Mouse (Mus musculus) C2C12 (cell line): ENCODE data around the gene Dctpp1. TPM values are rescaled to one million over a fixed set of nuclear protein-coding genes. Genes with fewer than 3 reads are reported as not detected.
"Not testable (repeated sequence)": the region's sequence is repeated elsewhere in the genome, so short reads cannot be mapped to it uniquely, and the experiment has no call there.

Experiments used
- H3K27me3 ChIP-seq: one replicate; pipeline ENCODE4 v1.6.1; 2011; ENCODE audit not compliant: control insufficient read depth, insufficient read depth, insufficient read length
- H3K36me3 ChIP-seq: one replicate; pipeline ENCODE4 v1.6.1; 2011; ENCODE audit not compliant: control insufficient read depth, insufficient read depth
- H3K4me3 ChIP-seq: one replicate; pipeline ENCODE4 v1.5.1; 2011; ENCODE audit warnings: mild to moderate bottlenecking, control low read depth; ENCODE audit not compliant: poor library complexity, insufficient read depth, severe bottlenecking
- H3K79me2 ChIP-seq: one replicate; pipeline ENCODE4 v1.6.1; 2011; ENCODE audit not compliant: control insufficient read depth, insufficient read depth
- H3K79me3 ChIP-seq: one replicate; pipeline ENCODE4 v1.6.1; 2011; ENCODE audit warnings: low read depth, control low read depth
- H3ac ChIP-seq: one replicate; pipeline ENCODE3; 2011; ENCODE audit warnings: low read depth; ENCODE audit not compliant: control insufficient read depth, insufficient read length
- CEBPB ChIP-seq: IDR thresholded peaks from one replicate; pipeline ENCODE4 v1.6.1; 2011; ENCODE audit warnings: low read depth, mild to moderate bottlenecking, control low read depth, moderate library complexity
- CTCF ChIP-seq: IDR thresholded peaks from one replicate; pipeline ENCODE4 v1.5.1; 2011; ENCODE audit not compliant: control insufficient read depth, insufficient read depth, insufficient read length
- FOSL1 ChIP-seq: IDR thresholded peaks from one replicate; pipeline ENCODE4 v1.8.0; 2011; ENCODE audit warnings: mild to moderate bottlenecking, low read length; ENCODE audit not compliant: poor library complexity, insufficient read depth, severe bottlenecking
- MAX ChIP-seq: IDR thresholded peaks from one replicate; pipeline ENCODE4 v1.6.1; 2011; ENCODE audit warnings: mild to moderate bottlenecking, control low read depth
- MYOD1 ChIP-seq: IDR thresholded peaks from one replicate; pipeline ENCODE4 v1.6.1; 2011; ENCODE audit warnings: low read depth; ENCODE audit not compliant: control insufficient read depth, insufficient read length
- MYOG ChIP-seq: IDR thresholded peaks from one replicate; pipeline ENCODE4 v1.6.1; 2011; ENCODE audit not compliant: control insufficient read depth, insufficient read length; ENCODE audit errors: extremely low read depth
- USF1 ChIP-seq: IDR thresholded peaks from one replicate; pipeline ENCODE4 v1.6.1; 2011; ENCODE audit warnings: low read depth, mild to moderate bottlenecking, control low read depth, moderate library complexity
- polyA plus RNA-seq: library from polyadenylated mRNA; unstranded; fragments of >200 nt; fragmentation: generic; extraction: Trizol; gene quantifications from one replicate; pipeline ENCODE4 v1.2.1, GENCODE M21; 2012; ENCODE audit warnings: missing spikeins

Gene Dctpp1
- polyA plus RNA-seq, 1 experiment, result 226 TPM

- TF ChIP-seq FOSL1 (no peak), MYOD1 (no peak), CTCF (no peak), MYOG (peak; percentile 16), USF1 (no peak), CEBPB (no peak), MAX (peak; percentile 91)
- H3K27me3 ChIP-seq, result no peaks in the 10 kb centered on the region
- peak overlapping the region; percentile 64 for H3ac ChIP-seq
- peaks cover 13% of the 10 kb centered on the region for H3K36me3 ChIP-seq
- H3K79me2 ChIP-seq, result peaks cover 6% of the 10 kb centered on the region
- no peaks in the 10 kb centered on the region for H3K79me3 ChIP-seq
- H3K4me3 ChIP-seq, result peak overlapping the region; percentile 23
These were observed 6.4 kb downstream of the Dctpp1 start for GRCm38 (mm10) chr7:127253821-127254769.

DNA sequence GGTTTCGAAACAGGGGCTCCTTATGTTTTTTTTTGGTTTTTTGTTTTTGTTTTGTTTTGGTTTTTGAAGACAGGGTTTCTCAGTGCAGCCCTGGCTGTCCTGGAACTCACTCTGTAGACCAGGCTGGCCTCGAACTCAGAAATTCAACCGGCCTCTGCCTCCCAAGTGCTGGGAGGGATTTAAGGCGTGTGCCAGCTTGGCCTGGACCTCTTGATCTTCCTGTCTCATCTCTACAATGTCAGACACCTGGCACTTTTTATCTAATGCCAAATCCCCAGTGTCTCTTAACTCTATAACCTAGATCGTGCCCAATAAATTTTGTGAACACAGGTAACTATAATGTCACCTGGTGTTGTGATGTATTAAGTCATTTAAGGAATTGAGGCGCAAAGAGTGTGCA lies 7.2 kb downstream of the Dctpp1 start:
- H3K36me3 ChIP-seq, result peaks cover 13% of the 10 kb centered on the region
- TF ChIP-seq CEBPB (no peak), CTCF (no peak), USF1 (no peak), MYOD1 (no peak), FOSL1 (no peak), MYOG (no peak), MAX (no peak)
- no peaks in the 10 kb centered on the region for H3K79me3 ChIP-seq
- H3K4me3 ChIP-seq, result no peak overlapping the region
- H3K79me2 ChIP-seq, result no peaks in the 10 kb centered on the region
- no peak overlapping the region for H3ac ChIP-seq
- no peaks in the 10 kb centered on the region for H3K27me3 ChIP-seq

- no peaks in the 10 kb centered on the region for H3K27me3 ChIP-seq
- H3K79me2 ChIP-seq, result no peaks in the 10 kb centered on the region
- H3K79me3 ChIP-seq, result no peaks in the 10 kb centered on the region
- TF ChIP-seq MYOD1 (no peak), MAX (no peak), FOSL1 (no peak), USF1 (no peak), CTCF (no peak), CEBPB (no peak), MYOG (no peak)
- H3K4me3 ChIP-seq, result no peak overlapping the region
- H3K36me3 ChIP-seq, result peaks cover 13% of the 10 kb centered on the region
- no peak overlapping the region for H3ac ChIP-seq
These were observed 8.1 kb downstream of the Dctpp1 start for GRCm38 (mm10) chr7:127252414-127252813.

DNA sequence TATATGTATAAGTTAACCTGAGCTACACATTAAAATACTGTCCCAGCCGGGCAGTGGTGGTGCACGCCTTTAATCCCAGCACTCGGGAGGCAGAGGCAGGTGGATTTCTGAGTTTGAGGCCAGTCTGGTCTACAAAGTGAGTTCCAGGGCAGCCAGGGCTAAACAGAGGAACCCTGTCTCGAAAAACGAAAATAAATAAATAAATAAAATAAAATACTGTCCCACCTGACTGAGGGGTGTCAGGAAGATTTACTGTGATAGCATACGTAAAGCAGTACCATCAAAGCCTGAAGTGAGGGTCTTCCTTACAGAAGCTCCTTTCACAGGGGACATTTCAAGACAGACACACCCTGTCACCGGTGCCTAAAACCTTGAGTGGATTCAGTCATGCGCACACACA lies 10.0 kb downstream of the Dctpp1 start:
- peaks cover 12% of the 10 kb centered on the region for H3K79me2 ChIP-seq
- H3K27me3 ChIP-seq, H3K36me3 ChIP-seq, H3K79me3 ChIP-seq, H3ac ChIP-seq, H3K4me3 ChIP-seq: not testable (repeated sequence)

GRCm38 (mm10) chr7:127244658-127245510 lies 15.6 kb downstream of the Dctpp1 start:
- Histone ChIP-seq H3ac (peak overlapping the region; percentile 88), H3K27me3 (no peaks in the 10 kb centered on the region), H3K36me3 (peaks cover 6% of the 10 kb centered on the region), H3K79me3 (peaks cover 16% of the 10 kb centered on the region), H3K4me3 (peak overlapping the region; percentile 52), H3K79me2 (peaks cover 19% of the 10 kb centered on the region)
- TF ChIP-seq MYOG (no peak), FOSL1 (no peak), USF1 (no peak), CTCF (no peak), MYOD1 (no peak), CEBPB (no peak), MAX (no peak)
